In genomic region chr6:145210056-145210680, GRCm38 (mm10) we compare ENCODE assay signal across 8 mouse cellular contexts. TPM values are rescaled to one million over a fixed set of nuclear protein-coding genes. Genes with fewer than 3 reads are reported as not detected.
A peak's percentile ranks its signal among the peaks of the same experiment; 100 is the strongest.
DNase-seq lines count a peak whose midpoint lies in the region; ATAC-seq and TF ChIP-seq lines count a peak whose summit lies in the region.

No protein-coding gene starts in this region.

- H3K9ac ChIP-seq in ES-E14 (ENCODE audit: insufficient read depth, low read depth, low read length, poor library complexity, severe bottlenecking): no peak overlapping the region
- H3K9ac ChIP-seq in forebrain, embryonic 14.5 days (ENCODE audit: low read length): no peak overlapping the region
- 0 out of 2 replicates have a peak overlapping the region, but pooled peaks have one; percentile 19 for H3K9ac ChIP-seq in liver, embryonic 15.5 days

- no peaks in the 10 kb centered on the region for H3K36me3 ChIP-seq in heart, embryonic 10.5 days
- no peaks in the 10 kb centered on the region; the same call in 1 of the 2 replicates for H3K36me3 ChIP-seq in ES-E14 (ENCODE audit: control insufficient read depth, insufficient read depth, low read length, poor library complexity, severe bottlenecking)
- H3K36me3 ChIP-seq in forebrain, embryonic 14.5 days (ENCODE audit: control insufficient read depth, insufficient read depth, low read length): no peaks in the 10 kb centered on the region
- H3K36me3 ChIP-seq in liver, embryonic 15.5 days (replicated peaks): no peaks in the 10 kb centered on the region

- H3K4me2 ChIP-seq in forebrain, embryonic 14.5 days (ENCODE audit: low read length): peak overlapping the region; percentile 55
- peak overlapping the region; percentile 86 for H3K4me2 ChIP-seq in liver, embryonic 15.5 days

- peak; percentile 5 for ATAC-seq in forebrain, embryonic 14.5 days
- ATAC-seq in liver, embryonic 15.5 days (ENCODE audit: insufficient read depth): no peak

- H3K27me3 ChIP-seq in heart, embryonic 10.5 days (ENCODE audit: insufficient read depth, poor library complexity, severe bottlenecking): no peaks in the 10 kb centered on the region
- no peaks in the 10 kb centered on the region for H3K27me3 ChIP-seq in forebrain, embryonic 14.5 days (replicated peaks; ENCODE audit: control insufficient read depth, insufficient read depth, low read length)
- H3K27me3 ChIP-seq in liver, embryonic 15.5 days: no peaks in the 10 kb centered on the region

- DNase-seq in heart, embryonic 10.5 days (ENCODE audit: low spot score): no peak
- no peak for DNase-seq in heart, adult 9 months (ENCODE audit: low spot score in 2 of 2)
- DNase-seq in ES-E14 (ENCODE audit: low read depth, low spot score): no peak
- DNase-seq in forebrain, embryonic 14.5 days (ENCODE audit: low spot score): peak; percentile 54
- no peak for DNase-seq in ovary, postnatal 36 days (ENCODE audit: low spot score)
- no peak for DNase-seq in layer of hippocampus, postnatal 25 days (ENCODE audit: extremely low spot score in 1 of 2, low spot score in 1 of 2)
- DNase-seq in urinary bladder, postnatal 36 days (ENCODE audit: low spot score in 2 of 2): no peak

- in situ Hi-C loops in ES-E14 (cut with MboI; ENCODE audit: low sequenced_read_pairs in 2 of 2, unreplicated experiment in 2 of 2): loop anchor here (10.0 to 25.0 kb wide), 2 partner anchors 127 to 135 kb away; no protein-coding TSS in a partner anchor

- H3K27ac ChIP-seq in heart, embryonic 10.5 days: no peak overlapping the region
- no peak overlapping the region for H3K27ac ChIP-seq in ES-E14 (ENCODE audit: insufficient read depth, low read depth, low read length, poor library complexity, severe bottlenecking)
- no peak overlapping the region for H3K27ac ChIP-seq in forebrain, embryonic 14.5 days (ENCODE audit: low read depth, low read length)
- 0 out of 2 replicates have a peak overlapping the region, but pooled peaks have one; percentile 5 for H3K27ac ChIP-seq in liver, embryonic 15.5 days (replicated peaks)

- no peaks in the 10 kb centered on the region for H3K9me3 ChIP-seq in heart, embryonic 10.5 days
- no peaks in the 10 kb centered on the region for H3K9me3 ChIP-seq in ES-E14 (ENCODE audit: control insufficient read depth, insufficient read depth, low read depth, low read length)
- no peaks in the 10 kb centered on the region for H3K9me3 ChIP-seq in forebrain, embryonic 14.5 days (replicated peaks; ENCODE audit: control insufficient read depth, low read length)
- no peaks in the 10 kb centered on the region for H3K9me3 ChIP-seq in liver, embryonic 15.5 days (replicated peaks)

- H3K4me1 ChIP-seq in heart, embryonic 10.5 days: peaks cover 10% of the 10 kb centered on the region; the same call in 1 of the 2 replicates
- H3K4me1 ChIP-seq in ES-E14 (ENCODE audit: control insufficient read depth in 2 of 2, insufficient read depth in 2 of 2, low read length in 2 of 2, poor library complexity in 1 of 2): peaks cover 0 to 5% of the 10 kb centered on the region in 2 experiments; a peak in 2 of 4 replicates
- H3K4me1 ChIP-seq in forebrain, embryonic 14.5 days (ENCODE audit: control insufficient read depth, insufficient read depth, low read length): peaks cover 4% of the 10 kb centered on the region; the same call in 1 of the 2 replicates
- H3K4me1 ChIP-seq in liver, embryonic 15.5 days (replicated peaks): peaks cover 23% of the 10 kb centered on the region

- WGBS in heart, embryonic 10.5 days: 40% methylated on average over 8 of the region's 8 CpGs
- WGBS in forebrain, embryonic 14.5 days: 20% methylated on average over 8 of the region's 8 CpGs
- WGBS in liver, embryonic 15.5 days (ENCODE audit: insufficient replicate concordance): 39% methylated on average over 8 of the region's 8 CpGs

- H3K4me3 ChIP-seq in heart, embryonic 10.5 days: peak overlapping the region; percentile 81
- H3K4me3 ChIP-seq in ES-E14 (ENCODE audit: insufficient read depth in 1 of 2, low read depth in 1 of 2, low read length in 2 of 2, poor library complexity in 1 of 2, severe bottlenecking in 1 of 2): peak overlapping the region; percentile 56 to 59
- peak overlapping the region; percentile 45 for H3K4me3 ChIP-seq in forebrain, embryonic 14.5 days (ENCODE audit: low read depth, low read length)
- H3K4me3 ChIP-seq in liver, embryonic 15.5 days (replicated peaks): peak overlapping the region; percentile 79

TF ChIP-seq in ES-E14, 5 proteins besides CTCF, POLR2A, EP300 and RAD21:
- no peak for TF ChIP-seq ZC3H11A (IDR thresholded peaks at IDR 0.05; ENCODE audit: borderline replicate concordance, low read depth, low read length)
- no peak for TF ChIP-seq MAFK (IDR thresholded peaks at IDR 0.05; ENCODE audit: insufficient read depth, low read depth, low read length)
- no peak for TF ChIP-seq CHD2 (IDR thresholded peaks at IDR 0.05; ENCODE audit: low read depth, low read length)
- no peak for TF ChIP-seq HCFC1 (IDR thresholded peaks at IDR 0.05; ENCODE audit: borderline replicate concordance, insufficient read depth, low read length)
- no peak for TF ChIP-seq ZNF384 (IDR thresholded peaks at IDR 0.05; ENCODE audit: low read depth, low read length)

RNA-seq across cellular contexts. Expression of gene Casc1, which starts 0.6 kb away (rescaled TPM):
- 0.38 and 0.45 TPM in 2 replicates for polyA plus RNA-seq in heart, embryonic 10.5 days (2016; fragmentation: Nextera tagmentation; extraction: Ambion mirVana)
- total RNA-seq in ES-E14 (2012; rRNA removed): 0.80 and 0.85 TPM in 2 replicates
- 1.0 and 1.1 TPM in 2 replicates for polyA plus RNA-seq in forebrain, embryonic 14.5 days (2014; fragmentation: Nextera tagmentation; extraction: Ambion mirVana)
- 0.10 and 0.13 TPM in 2 replicates for polyA plus RNA-seq in liver, embryonic 15.5 days (2015; fragmentation: Nextera tagmentation; extraction: Ambion mirVana)
- total RNA-seq in layer of hippocampus, postnatal 25 days (2021): 1 to 10 TPM in 1 of 2 experiments, under 1 TPM in 1; 0.91 to 1.1 TPM

RNA-seq across cellular contexts. Expression of gene Etfrf1, which starts 0.8 kb away (rescaled TPM):
- polyA plus RNA-seq in heart, embryonic 10.5 days (2016; fragmentation: Nextera tagmentation; extraction: Ambion mirVana): 53.3 and 57.3 TPM in 2 replicates
- total RNA-seq in ES-E14 (2012; rRNA removed): 11.4 and 12.9 TPM in 2 replicates
- 23.2 and 26.6 TPM in 2 replicates for polyA plus RNA-seq in forebrain, embryonic 14.5 days (2014; fragmentation: Nextera tagmentation; extraction: Ambion mirVana)
- polyA plus RNA-seq in liver, embryonic 15.5 days (2015; fragmentation: Nextera tagmentation; extraction: Ambion mirVana): 15.4 and 15.7 TPM in 2 replicates
- total RNA-seq in layer of hippocampus, postnatal 25 days (2021): 10 to 100 TPM; 23.8 to 24.2 TPM

RNA-seq across cellular contexts. Expression of gene Kras, which starts 39.9 kb away (rescaled TPM):
- polyA plus RNA-seq in heart, embryonic 10.5 days (2016; fragmentation: Nextera tagmentation; extraction: Ambion mirVana): 45.2 and 70.6 TPM in 2 replicates
- total RNA-seq in ES-E14 (2012; rRNA removed): 29.3 and 32.0 TPM in 2 replicates
- 120 and 133 TPM in 2 replicates for polyA plus RNA-seq in forebrain, embryonic 14.5 days (2014; fragmentation: Nextera tagmentation; extraction: Ambion mirVana)
- 50.4 and 51.8 TPM in 2 replicates for polyA plus RNA-seq in liver, embryonic 15.5 days (2015; fragmentation: Nextera tagmentation; extraction: Ambion mirVana)
- total RNA-seq in layer of hippocampus, postnatal 25 days (2021): 10 to 100 TPM; 75.0 to 75.6 TPM
